Mouse (Mus musculus) kidney, adult 2 months (tissue): ENCODE measurements around the gene Zswim5. TPM values are rescaled to one million over a fixed set of nuclear protein-coding genes. Genes with fewer than 3 reads are reported as not detected.

Experiments
- DNase-seq: peaks from one replicate; pipeline ENCODE4 v3.0.0; 2021
- H3K27ac ChIP-seq: fragments of 200-500 bp; 2 replicates; pipeline ENCODE4 v1.5.1; 2012; ENCODE audit warnings: low read depth, low read length, control low read depth, inconsistent platforms; ENCODE audit not compliant: insufficient read depth
- H3K27me3 ChIP-seq: fragments of 200-500 bp; replicated peaks from 2 replicates; pipeline ENCODE4 v1.6.1; 2012; ENCODE audit warnings: mild to moderate bottlenecking, moderate library complexity, low read length, inconsistent platforms; ENCODE audit not compliant: control insufficient read depth, insufficient read depth
- H3K36me3 ChIP-seq: fragments of 200-500 bp; 2 replicates; pipeline ENCODE4 v1.6.1; 2012; ENCODE audit warnings: mild to moderate bottlenecking, moderate library complexity, low read length, inconsistent platforms; ENCODE audit not compliant: control insufficient read depth, insufficient read depth
- H3K4me1 ChIP-seq: fragments of 200-500 bp; 2 replicates; pipeline ENCODE4 v1.6.1; 2011; ENCODE audit warnings: low read length; ENCODE audit not compliant: control insufficient read depth, insufficient read depth
- H3K4me3 ChIP-seq: fragments of 200-500 bp; 2 replicates; pipeline ENCODE4 v1.5.1; 2011; ENCODE audit warnings: mild to moderate bottlenecking, low read depth, low read length, control low read depth; ENCODE audit not compliant: insufficient read depth
- CTCF ChIP-seq: fragments of 200-500 bp; conservative IDR thresholded peaks from 2 replicates; pipeline ENCODE4 v1.5.1; 2011; ENCODE audit warnings: low read depth, mild to moderate bottlenecking, control low read depth, low read length, moderate library complexity, mixed read lengths; ENCODE audit not compliant: insufficient read depth, insufficient read length
- POLR2A ChIP-seq: fragments of 200-500 bp; IDR thresholded peaks from one replicate; pipeline ENCODE4 v1.6.1; 2011; ENCODE audit warnings: low read depth, low read length, control low read depth
- WGBS: fragments of 180-500 bp; shearing (Covaris S2); methylation state at CpG from one replicate; pipeline ENCODE4 v1.1.7; 2018; 5-methylcytosine and 5-hydroxymethylcytosine counted together
- polyA plus RNA-seq: library from polyadenylated mRNA; depleted of rRNA; stranded (reverse); fragments of >200 nt; gene quantifications from 2 replicates; pipeline ENCODE4 v1.2.3, GENCODE M21; 2012

Gene Zswim5
- polyA plus RNA-seq, 1 experiment, result 7.4 TPM

DNA sequence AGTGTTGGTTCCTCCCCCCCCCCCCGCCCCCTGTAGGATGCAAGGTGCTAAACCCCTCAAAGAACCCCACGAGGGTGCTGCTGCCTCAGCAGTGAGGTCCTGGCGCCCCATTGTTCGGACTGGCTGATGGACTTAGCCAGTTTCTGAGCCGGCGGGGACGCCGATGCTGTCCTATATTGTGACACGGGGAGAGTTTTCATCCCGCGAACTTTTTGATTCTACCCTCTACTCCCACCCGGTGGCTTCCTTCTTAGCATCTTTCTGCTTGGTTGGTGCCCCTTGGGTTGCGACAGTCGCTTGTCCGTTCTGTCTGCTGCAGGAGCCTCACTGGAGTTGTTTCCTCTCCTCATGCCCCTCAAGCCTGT lies 564 bp upstream of the Zswim5 start:
- Histone ChIP-seq H3K4me1 (no peaks in the 10 kb centered on the region; the same call in 1 of the 2 replicates), H3K27ac (peak overlapping the region; percentile 21; the same call in 1 of the 2 replicates), H3K4me3 (peak overlapping the region; percentile 84), H3K36me3 (no peaks in the 10 kb centered on the region), H3K27me3 (0 out of 2 replicates have a peak, but pooled peaks cover 1% of the 10 kb centered on the region)
- TF ChIP-seq CTCF (peak; percentile 38; the same call in 1 of the 2 replicates), POLR2A (no peak)
- 2% methylated on average over 15 of the region's 15 CpGs for WGBS
- peak; percentile 49 for DNase-seq

DNA sequence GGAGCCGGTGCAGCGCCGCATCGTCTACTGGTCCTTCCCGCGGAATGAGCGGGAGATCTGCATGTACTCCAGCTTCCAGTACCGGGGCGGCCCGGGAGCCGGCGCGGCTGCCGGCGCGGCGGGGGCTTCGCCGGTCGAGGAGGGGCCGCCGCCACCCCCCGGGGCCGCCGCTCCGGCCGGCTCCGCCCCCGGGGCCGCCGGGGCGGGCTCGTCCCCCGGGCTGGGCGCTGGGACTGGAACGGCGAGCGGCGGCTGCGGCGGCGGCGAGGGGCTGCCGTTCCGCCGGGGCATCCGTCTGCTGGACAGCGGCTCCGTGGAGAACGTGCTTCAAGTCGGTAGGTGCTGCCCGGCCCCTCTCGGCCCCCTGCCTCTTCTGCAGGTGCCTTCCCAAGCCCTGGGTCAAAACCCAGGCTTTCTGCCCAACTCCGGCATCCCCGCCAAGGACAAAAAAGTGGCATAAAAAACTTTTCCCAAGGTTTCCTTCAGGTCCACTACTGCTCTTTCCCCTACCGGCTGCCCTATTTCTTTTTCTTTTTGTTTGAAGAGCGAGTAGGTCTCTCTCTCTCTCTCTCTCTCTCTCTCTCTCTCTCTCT lies 649 bp downstream of the Zswim5 start:
- no peaks in the 10 kb centered on the region for H3K36me3 ChIP-seq
- 2% methylated on average over 53 of the region's 57 CpGs for WGBS
- H3K4me3 ChIP-seq, result peak overlapping the region; percentile 84
- TF ChIP-seq CTCF (no peak), POLR2A (no peak)
- no peak for DNase-seq
- H3K27ac ChIP-seq, result peak overlapping the region; percentile 45
- H3K27me3 ChIP-seq, result 0 out of 2 replicates have a peak, but pooled peaks cover 1% of the 10 kb centered on the region
- no peaks in the 10 kb centered on the region; the same call in 1 of the 2 replicates for H3K4me1 ChIP-seq

- H3K4me1 ChIP-seq, result no peaks in the 10 kb centered on the region; the same call in 1 of the 2 replicates
- H3K36me3 ChIP-seq, result no peaks in the 10 kb centered on the region
- H3K4me3 ChIP-seq, result peak overlapping the region; percentile 44
- 0 out of 2 replicates have a peak, but pooled peaks cover 1% of the 10 kb centered on the region for H3K27me3 ChIP-seq
- no peak overlapping the region; the same call in 1 of the 2 replicates for H3K27ac ChIP-seq
- TF ChIP-seq POLR2A (no peak), CTCF (no peak)
- WGBS, result 4% methylated on average over 11 of the region's 11 CpGs
- DNase-seq, result peak; percentile 21
Observed at GRCm38 (mm10) chr4:116878491-116878890, 1.3 kb downstream of the Zswim5 start.

DNA sequence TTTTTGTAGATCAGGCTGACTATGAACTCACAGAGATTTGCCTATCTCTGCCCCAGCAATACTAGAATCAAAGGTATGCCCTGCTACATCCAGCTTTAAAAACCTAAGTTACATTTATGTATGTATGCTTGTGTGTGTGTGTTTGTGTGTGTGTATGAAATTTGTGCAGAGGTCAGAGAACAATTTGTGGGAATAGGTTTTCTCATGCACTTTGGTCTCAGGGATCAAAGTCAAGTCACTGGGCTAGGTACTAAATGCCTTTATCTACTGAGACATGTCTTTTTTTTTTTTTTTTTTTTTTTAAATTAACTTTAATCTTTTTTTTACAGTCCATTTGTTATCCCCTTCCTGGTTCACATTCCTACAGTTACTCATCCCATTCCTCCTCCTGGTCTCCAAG lies 5.5 kb downstream of the Zswim5 start:
- peak; percentile 58 for DNase-seq
- H3K27me3 ChIP-seq, result no peaks in the 10 kb centered on the region
- TF ChIP-seq POLR2A (no peak), CTCF (no peak)
- H3K4me3 ChIP-seq, result no peak overlapping the region
- H3K27ac ChIP-seq, result no peak overlapping the region
- H3K36me3 ChIP-seq, result no peaks in the 10 kb centered on the region
- H3K4me1 ChIP-seq, result no peaks in the 10 kb centered on the region; the same call in 1 of the 2 replicates

GRCm38 (mm10) chr4:116894200-116895080 lies 17.3 kb downstream of the Zswim5 start:
- WGBS, result 43% methylated on average over 4 of the region's 4 CpGs
- H3K27ac ChIP-seq, result no peak overlapping the region
- no peaks in the 10 kb centered on the region for H3K36me3 ChIP-seq
- H3K27me3 ChIP-seq, result no peaks in the 10 kb centered on the region
- H3K4me3 ChIP-seq, result no peak overlapping the region
- TF ChIP-seq CTCF, result no peak
- TF ChIP-seq POLR2A, result no peak
- DNase-seq, result peak; percentile 57
- peaks cover 10% of the 10 kb centered on the region for H3K4me1 ChIP-seq

GRCm38 (mm10) chr4:116910489-116911181 lies 33.5 kb downstream of the Zswim5 start:
- WGBS, result 39% methylated on average over 4 of the region's 4 CpGs
- no peak for DNase-seq

More at GRCm38 (mm10) chr4:116910489-116911181, 33.5 kb downstream of the Zswim5 start:
- Histone ChIP-seq H3K36me3 (no peaks in the 10 kb centered on the region), H3K4me1 (peaks cover 4% of the 10 kb centered on the region; the same call in 1 of the 2 replicates), H3K27me3 (no peaks in the 10 kb centered on the region), H3K27ac (no peak overlapping the region), H3K4me3 (no peak overlapping the region)
- TF ChIP-seq CTCF (no peak), POLR2A (no peak)
